Mouse (Mus musculus) retina, adult 2 months (tissue): ENCODE measurements around the gene Gm10670.
"Not testable (repeated sequence)": the region's sequence is repeated elsewhere in the genome, so short reads cannot be mapped to it uniquely, and the experiment has no call there.

Source experiments
- DNase-seq: peaks from one replicate; pipeline ENCODE4 v3.0.0-alpha.2; 2012; ENCODE audit warnings: low read depth, low spot score

Gm10670 gene

DNA sequence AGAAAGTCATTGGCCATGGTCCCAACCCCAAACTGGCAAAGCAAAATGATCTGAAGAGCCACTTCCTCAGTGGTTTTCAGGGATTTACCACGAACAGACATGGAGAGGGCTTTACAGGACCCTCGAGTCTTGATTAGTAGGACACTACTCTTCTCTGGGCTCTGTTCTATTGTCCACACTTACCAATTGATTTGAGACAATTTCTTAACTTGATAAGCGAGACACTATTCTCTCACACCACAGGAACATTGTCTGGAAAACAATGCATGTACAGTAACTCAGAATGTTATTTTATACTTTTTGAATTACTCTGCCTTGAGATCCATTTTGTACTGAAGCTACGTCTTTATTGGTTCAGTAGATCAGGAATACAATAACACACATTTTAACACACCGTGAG is at the start of gene Gm10670:
Gene Gm10670, minus strand, starts transcription at position 101 of the 400 bp plus-strand sequence.
- not testable (repeated sequence) for DNase-seq

- not testable (repeated sequence) for DNase-seq
Observed at GRCm38 (mm10) chr7:20510434-20510833, 35.7 kb upstream of the Gm10670 start, which contains the start of gene Vmn1r103. Gene Vmn1r103, minus strand, starts transcription at chr7:20510534.

- not testable (repeated sequence) for DNase-seq
Observed at GRCm38 (mm10) chr7:20442493-20442892, 32.2 kb downstream of the Gm10670 start, which contains the start of gene Vmn1r101. Gene Vmn1r101, minus strand, starts transcription at chr7:20442593.
